Mouse (Mus musculus): ENCODE data around the gene Kif5a. TPM values are rescaled to one million over a fixed set of nuclear protein-coding genes. Genes with fewer than 3 reads are reported as not detected.
"Not testable (repeated sequence)": the region's sequence is repeated elsewhere in the genome, so short reads cannot be mapped to it uniquely, and the experiment has no call there.

The Kif5a gene
- total RNA-seq, 2 experiments from 2014 or later: 978 to 1,176 TPM

DNA sequence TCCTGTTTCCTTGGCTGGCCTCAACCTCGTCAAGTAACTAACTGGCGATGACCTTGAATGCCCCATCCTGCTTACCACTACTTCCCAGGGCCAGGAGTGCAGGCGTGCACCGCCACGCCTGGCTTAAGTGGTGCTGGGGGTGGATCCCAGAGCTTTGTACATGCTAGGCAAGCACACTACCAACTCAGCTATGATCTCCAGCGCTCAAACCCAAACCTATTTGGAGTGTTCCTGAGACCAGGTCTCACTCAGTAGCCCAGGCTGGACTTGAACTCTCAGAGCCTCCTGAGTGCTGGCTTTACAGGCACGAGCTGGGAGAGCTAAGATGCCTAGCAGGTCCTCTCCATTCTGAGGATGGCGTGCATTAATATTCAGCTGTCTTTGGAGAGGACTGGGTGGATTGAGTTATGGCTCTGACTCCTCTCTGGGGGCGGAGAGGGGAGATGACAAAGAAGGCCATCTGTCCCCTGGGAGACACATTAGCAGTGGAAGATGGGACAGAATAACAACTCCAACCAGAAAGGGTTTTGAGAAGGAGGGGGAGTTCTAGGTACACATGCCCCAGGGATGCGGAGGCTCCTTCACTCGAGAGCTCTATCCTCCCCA lies 65.5 kb downstream of the Kif5a start:
- intact Hi-C loops (cut with DNase I): no loop called here
- DNase-seq (ENCODE audit: low spot score in 2 of 2): no peak

DNA sequence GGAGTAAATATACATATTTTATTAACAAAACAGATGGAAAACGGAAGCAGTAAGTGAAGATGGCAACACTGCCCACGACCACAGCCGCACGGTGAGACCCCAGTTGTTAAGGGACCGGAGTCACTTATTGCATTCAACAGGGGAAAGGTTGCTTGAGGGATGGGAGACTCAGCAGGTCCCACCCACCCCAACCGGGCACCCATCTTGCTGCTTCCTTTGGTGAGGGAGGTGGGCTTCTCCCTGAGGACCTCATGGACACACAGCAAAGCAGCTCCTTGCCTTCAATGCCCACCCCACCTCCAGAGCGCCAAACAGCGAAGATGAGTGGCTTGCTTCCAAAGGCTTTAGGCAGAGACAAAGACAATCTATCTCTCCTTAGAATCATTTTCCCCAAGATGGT lies 66.0 kb downstream of the Kif5a start:
- no peak for DNase-seq (ENCODE audit: low spot score in 2 of 2)
- intact Hi-C loops (cut with DNase I): no loop called here

DNA sequence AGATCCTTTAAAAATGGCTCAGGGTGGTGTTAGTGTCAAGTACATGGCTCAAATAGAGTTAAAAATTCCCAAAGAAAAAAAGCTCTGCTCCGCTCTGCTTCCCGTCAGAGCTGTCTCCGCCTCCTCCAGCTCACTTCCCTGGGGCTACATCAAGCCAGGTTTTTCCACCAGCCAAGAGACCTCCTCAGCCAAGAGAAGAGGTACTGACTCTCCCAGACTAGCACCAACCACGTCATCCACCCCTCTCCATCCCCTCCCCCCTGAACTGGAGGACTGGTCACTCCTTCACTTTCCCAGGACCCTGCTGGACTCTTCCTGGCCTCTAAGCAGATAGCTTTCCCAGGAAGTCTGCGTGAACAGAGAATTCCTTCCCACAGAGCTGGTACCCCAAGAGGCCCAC lies 66.8 kb downstream of the Kif5a start:
- intact Hi-C loops (cut with DNase I): no loop called here

DNA sequence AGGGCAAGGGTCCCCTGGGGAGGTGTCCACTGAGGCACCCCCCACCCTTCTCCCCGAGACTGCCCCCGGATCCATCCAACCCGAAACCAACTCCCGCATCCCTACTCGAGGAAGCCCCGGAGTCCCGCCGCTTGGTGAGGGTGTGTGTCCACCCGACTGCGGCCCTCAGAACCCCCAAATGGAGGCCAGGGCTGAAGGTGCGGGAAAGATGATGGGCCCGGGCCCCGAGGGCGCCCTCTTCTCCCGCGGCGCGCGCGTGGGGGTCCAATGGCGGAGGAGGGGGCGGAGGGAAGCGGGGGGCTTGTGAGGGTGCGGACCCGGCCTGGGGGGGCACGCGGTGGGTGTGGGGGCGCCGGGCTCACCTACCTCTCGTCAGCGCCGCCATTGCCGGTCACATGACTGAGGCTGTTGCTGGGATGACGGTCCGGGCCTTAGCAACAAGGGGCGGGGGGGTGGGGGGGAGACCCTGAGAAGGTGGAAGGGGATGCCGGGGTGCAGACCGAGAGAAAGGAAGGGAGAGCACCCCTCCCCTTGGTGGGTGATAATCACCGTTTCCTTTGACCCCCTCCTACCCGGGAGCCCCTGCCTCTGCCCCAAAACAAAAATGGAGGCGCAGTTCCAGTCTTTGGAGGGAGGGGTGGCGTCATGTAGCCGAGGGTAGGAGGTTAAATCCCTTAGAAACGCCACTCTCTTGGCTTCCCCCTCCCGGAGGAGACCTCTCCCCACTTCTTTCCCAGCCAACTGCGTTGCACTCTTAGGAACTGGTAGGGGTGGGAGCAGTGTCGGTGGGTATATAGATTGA lies 67.6 kb downstream of the Kif5a start, which contains the start of gene Dtx3:
Gene Dtx3, minus strand, starts transcription at position 401 of the 802 bp plus-strand sequence.
- DNase-seq (ENCODE audit: low spot score in 2 of 2): peak in 1 of 2 experiments; percentile 62
- intact Hi-C loops (cut with DNase I): loop anchor here (2.0 kb wide), 1 partner anchor 15 kb away; the partner anchor contains the start of gene Pip4k2c

More for the DNA sequence above, 66.8 kb downstream of the Kif5a start:
- DNase-seq (ENCODE audit: low spot score in 2 of 2): peak; percentile 67 to 74

GRCm38 (mm10) chr10:127194428-127195327 lies 68.5 kb downstream of the Kif5a start:
- intact Hi-C loops (cut with DNase I): loop anchor here (2.0 kb wide), 1 partner anchor 16 kb away; the partner anchor contains the start of gene Pip4k2c
- peak in 1 of 2 experiments; percentile 66 for DNase-seq (ENCODE audit: low spot score in 2 of 2)

DNA sequence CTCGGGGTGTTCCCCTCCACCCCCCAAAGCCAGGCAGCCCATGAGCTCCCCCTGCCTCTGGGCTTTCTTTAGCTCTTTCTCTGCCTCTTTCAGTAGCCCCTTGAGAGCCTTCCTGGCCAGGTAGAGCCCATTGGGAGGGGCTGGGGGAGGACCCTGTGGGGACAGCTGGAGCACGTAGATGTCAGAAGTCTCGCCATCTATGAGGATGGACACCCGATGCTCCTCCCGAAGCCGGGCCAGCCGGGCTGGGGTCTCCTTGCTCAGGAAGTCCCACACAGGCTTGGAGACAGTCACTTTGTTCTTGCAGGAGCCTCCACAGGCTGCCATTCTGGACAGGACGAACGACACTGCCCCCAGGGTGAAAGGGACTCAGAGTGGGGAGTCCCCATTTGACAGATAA lies 70.1 kb downstream of the Kif5a start:
- intact Hi-C loops (cut with DNase I): no loop called here
- DNase-seq (ENCODE audit: low spot score in 2 of 2): no peak

DNA sequence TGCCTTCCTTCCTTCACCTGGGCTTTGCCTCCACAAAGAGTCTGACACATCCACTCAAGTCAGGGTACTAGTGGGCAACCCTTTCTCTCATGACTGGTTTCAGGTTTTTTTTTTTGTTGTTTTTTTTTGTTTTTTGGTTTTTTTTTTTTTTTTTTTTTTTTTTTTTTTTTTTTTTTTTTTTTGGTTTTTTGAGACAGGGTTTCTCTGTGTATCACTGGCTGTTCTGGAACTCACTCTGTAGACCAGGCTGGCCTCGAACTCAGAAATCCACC lies 71.2 kb downstream of the Kif5a start:
- intact Hi-C loops (cut with DNase I); DNase-seq (ENCODE audit: low spot score in 2 of 2): not testable (repeated sequence)

- DNase-seq (ENCODE audit: low spot score in 2 of 2): no peak
- intact Hi-C loops (cut with DNase I): no loop called here
Observed at GRCm38 (mm10) chr10:127191191-127192056, 71.7 kb downstream of the Kif5a start.

- no peak for DNase-seq (ENCODE audit: low spot score in 2 of 2)
- intact Hi-C loops (cut with DNase I): no loop called here
Observed at GRCm38 (mm10) chr10:127190398-127191190, 72.6 kb downstream of the Kif5a start.

DNA sequence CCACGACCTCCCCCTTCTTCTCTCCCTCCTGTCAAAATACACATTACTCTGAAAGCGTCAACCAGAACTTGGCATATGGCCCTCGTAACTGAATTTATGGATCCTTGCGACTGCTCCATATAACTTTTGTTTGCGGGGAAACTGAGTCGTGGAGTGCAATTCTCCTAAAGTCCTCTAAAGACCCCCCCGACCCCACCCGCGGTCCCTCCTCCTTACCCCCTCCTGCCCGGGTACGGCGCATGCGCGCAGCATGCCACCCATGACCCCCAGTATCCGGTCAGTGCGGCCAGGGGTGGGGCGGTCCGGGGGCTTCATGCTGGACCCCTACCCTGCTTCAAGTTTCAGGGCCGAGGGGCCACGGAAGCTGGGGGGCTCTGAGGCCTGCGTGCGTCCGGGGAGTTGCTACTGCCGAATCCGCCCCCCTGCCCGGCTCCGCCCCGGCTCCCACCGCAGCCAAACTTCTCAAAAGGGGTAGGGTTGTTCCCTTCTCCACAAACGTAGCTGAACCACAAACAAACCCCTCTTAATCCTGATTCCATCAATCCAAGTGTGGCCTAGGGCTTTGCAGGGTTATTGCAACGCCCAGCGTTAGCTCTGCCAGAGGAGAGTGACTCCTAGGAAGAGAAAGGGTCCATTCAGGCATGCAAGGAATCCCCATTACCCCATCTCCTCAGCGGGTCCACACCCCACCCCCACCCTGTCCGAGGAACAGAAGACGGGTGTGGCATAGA lies 73.3 kb downstream of the Kif5a start, which contains the start of gene Arhgef25:
Gene Arhgef25, minus strand, starts transcription at position 433 of the 731 bp plus-strand sequence.
- peak in 1 of 2 experiments; percentile 32 for DNase-seq (ENCODE audit: low spot score in 2 of 2)
- intact Hi-C loops (cut with DNase I): no loop called here

- intact Hi-C loops (cut with DNase I): no loop called here
- peak in 1 of 2 experiments; percentile 19 for DNase-seq (ENCODE audit: low spot score in 2 of 2)
Observed at GRCm38 (mm10) chr10:127189116-127189650, 74.0 kb downstream of the Kif5a start.

DNA sequence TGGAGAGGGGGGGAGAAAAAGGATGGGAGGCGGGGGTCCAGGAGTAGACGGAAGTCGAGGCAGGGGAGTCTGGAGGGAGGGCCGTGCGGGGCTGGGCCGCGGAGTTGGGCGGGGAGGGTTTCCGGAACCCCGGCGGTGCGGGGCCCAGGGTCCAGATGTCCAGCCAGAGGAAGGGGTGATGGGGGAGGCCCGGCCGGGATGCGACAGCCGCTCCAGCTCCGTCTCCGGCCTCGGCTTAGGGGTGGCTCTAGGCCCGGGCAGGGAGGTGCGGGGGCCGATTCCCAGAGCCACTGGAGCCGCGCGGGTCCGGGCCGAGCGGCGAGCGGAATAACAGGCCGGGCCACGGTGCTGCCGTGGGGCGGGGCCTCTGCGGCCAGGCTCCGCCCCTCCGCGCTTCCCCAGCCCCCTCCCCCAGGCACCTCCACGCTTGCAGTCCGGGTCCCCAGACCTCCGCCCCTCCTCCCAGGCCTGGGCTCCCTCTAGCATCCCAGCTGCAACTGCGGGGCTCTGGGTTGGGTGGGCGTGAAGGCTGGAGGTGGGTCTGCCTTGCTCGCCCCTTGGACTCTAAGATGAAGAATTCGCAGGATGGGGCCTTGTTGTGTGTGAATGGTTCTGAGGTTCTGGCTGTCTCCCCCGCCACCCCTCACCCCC lies 74.6 kb downstream of the Kif5a start:
- intact Hi-C loops (cut with DNase I): no loop called here
- peak; percentile 54 to 77 for DNase-seq (ENCODE audit: low spot score in 2 of 2)

DNA sequence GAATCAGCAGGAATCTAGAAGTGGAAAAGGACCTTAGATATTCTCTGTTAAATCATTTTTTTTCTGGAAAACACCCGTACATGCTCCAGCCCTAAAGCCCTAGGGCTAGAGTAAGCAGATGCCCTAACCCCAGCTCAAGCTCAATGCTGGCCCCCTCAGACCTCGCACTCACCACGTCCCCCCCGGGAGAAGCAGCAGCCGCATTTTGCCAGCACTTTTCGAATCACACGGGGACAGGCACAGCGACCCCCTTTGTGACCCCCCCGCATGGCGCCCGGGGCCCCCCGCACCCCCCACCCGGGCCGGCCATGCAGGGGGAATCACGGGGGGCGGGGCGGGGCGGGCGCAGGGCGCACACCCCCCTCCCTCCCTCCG lies 75.1 kb downstream of the Kif5a start:
- DNase-seq (ENCODE audit: low spot score in 2 of 2): no peak
- intact Hi-C loops (cut with DNase I): no loop called here

DNA sequence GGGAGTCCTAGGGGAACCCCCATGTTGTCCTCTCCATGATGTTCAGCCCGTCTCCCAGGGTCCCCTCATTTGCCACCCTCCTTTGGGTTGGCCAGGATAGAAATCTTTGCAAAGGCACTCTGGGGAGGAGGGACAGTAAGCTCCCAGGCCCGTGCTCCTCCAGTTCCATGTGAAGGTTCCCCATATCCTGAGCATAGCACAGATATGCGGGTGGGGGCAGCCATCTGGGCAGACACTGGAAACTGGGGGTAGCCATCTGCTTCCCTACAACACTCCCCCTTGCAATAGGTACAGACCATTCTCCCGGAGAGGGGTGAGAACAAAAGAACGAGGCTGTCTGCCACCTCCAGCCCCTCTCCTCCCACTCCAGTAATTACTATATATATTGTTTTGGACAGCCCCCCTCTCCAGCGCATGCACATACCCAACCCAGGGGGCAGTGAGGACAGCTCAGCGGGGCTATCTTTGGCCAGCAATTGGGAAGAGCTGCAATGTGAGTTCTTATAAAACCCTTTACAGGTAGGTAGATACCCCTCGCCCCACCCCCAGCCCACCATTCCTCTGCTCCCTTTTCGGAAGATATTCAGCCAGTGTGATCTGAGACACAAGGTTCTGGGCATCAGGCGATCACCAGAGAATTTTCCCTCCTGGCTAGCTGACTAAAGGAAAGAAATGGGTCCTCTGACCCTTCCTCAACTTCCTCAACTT lies 75.6 kb downstream of the Kif5a start:
- intact Hi-C loops (cut with DNase I): no loop called here
- peak; percentile 82 to 86 for DNase-seq (ENCODE audit: low spot score in 2 of 2)

GRCm38 (mm10) chr10:127186451-127186850 lies 76.7 kb downstream of the Kif5a start:
- intact Hi-C loops (cut with DNase I): no loop called here
- DNase-seq (ENCODE audit: low spot score in 2 of 2): no peak

- intact Hi-C loops (cut with DNase I): no loop called here
- DNase-seq (ENCODE audit: low spot score in 2 of 2): no peak
Observed at GRCm38 (mm10) chr10:127185506-127185905, 77.6 kb downstream of the Kif5a start.
